ENCODE assay signal across 8 mouse cellular contexts in genomic region chr5:147945000-147945666, GRCm38 (mm10). TPM values are rescaled to one million over a fixed set of nuclear protein-coding genes. Genes with fewer than 3 reads are reported as not detected.
DNase-seq lines count a peak whose midpoint lies in the region; ATAC-seq lines count a peak whose summit lies in the region.

No protein-coding gene starts in this region.

- ATAC-seq in CD4-positive, CD25-positive, alpha-beta regulatory T cell, adult 4 months = no peak

- peak; percentile 35 for DNase-seq in CD4-positive, CD25-positive, alpha-beta regulatory T cell, adult 2 months (ENCODE audit: low read depth, low spot score)
- DNase-seq in layer of hippocampus, adult 11-12 months (ENCODE audit: low spot score) = peak; percentile 44
- no peak for DNase-seq in layer of hippocampus, adult 9-10 months (ENCODE audit: low spot score)
- DNase-seq in adrenal gland, postnatal 25 days = peak; percentile 14
- peak; percentile 28 for DNase-seq in kidney, postnatal 14 days
- no peak for DNase-seq in layer of hippocampus, postnatal 14 days (ENCODE audit: low spot score in 2 of 2)
- no peak for DNase-seq in urinary bladder, adult 18-20 months (ENCODE audit: low spot score in 2 of 2)

RNA-seq across cellular contexts. Expression of gene Mtus2, which starts 12.0 kb away (rescaled TPM):
- polyA plus RNA-seq in CD4-positive, CD25-positive, alpha-beta regulatory T cell, adult 4 months (2017; shearing (Covaris generic)) = 1 to 10 TPM; 5.2 TPM
- 3.8 and 4.7 TPM in 2 replicates for total RNA-seq in adrenal gland, postnatal 25 days (2021)
- 10 to 100 TPM; 32.7 to 33.6 TPM for total RNA-seq in layer of hippocampus, postnatal 14 days (2021)

RNA-seq across cellular contexts. Expression of gene Slc46a3, which starts 50.5 kb away (rescaled TPM):
- 10 to 100 TPM; 18.2 to 23.6 TPM for polyA plus RNA-seq in CD4-positive, CD25-positive, alpha-beta regulatory T cell, adult 4 months (2017; shearing (Covaris generic))
- 21.1 and 28.5 TPM in 2 replicates for total RNA-seq in adrenal gland, postnatal 25 days (2021)
- 1 to 10 TPM; 6.3 to 7.1 TPM for total RNA-seq in layer of hippocampus, postnatal 14 days (2021)

Comparison
In these comparisons a context has a peak if more than half of its experiments do, and no peak if none do; other contexts are left out.
1. DNase-seq: peak in CD4-positive, CD25-positive, alpha-beta regulatory T cell, adult 2 months (single experiment), layer of hippocampus, adult 11-12 months (single experiment), adrenal gland, postnatal 25 days (single experiment) and kidney, postnatal 14 days (single experiment); none in layer of hippocampus, adult 9-10 months (single experiment), layer of hippocampus, postnatal 14 days (0 of 2) and urinary bladder, adult 18-20 months (0 of 2).